Mouse (Mus musculus): ENCODE measurements at regions not wholly inside any gene's neighbourhood (a gene's known extent, or its start where the extent isn't known, plus 50 kb on each side); places are given as distances from the start of the nearest gene placed in this dataset.

DNA sequence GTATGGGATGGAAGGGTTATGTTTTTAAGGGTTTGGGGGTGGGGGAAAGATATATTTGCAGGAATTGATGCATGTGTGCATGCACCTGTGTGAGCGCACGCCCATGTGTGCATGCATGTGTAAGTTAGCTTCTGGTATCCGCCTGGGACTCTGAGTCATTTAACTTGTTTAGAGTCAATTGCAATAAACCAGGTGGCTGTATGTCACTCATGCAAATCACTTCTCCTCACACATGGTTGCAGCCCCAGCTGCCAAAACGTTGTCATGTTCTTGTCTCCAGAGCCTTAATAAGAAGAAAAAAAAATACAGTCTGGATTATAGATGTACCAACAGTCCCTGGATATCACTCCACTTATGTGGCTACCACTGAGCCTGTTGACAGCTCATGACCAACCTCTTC is 155.3 kb upstream of the Rad23b start:
- Histone ChIP-seq H3K27ac (ENCODE audit: insufficient read depth, low read depth, low read length) (no peak overlapping the region), H3K27me3 (ENCODE audit: control insufficient read depth, insufficient read depth, low read length) (no peaks in the 10 kb centered on the region), H3K4me3 (ENCODE audit: low read depth, low read length) (no peak overlapping the region), H3K4me1 (ENCODE audit: control insufficient read depth, insufficient read depth, insufficient read length, low read length) (no peaks in the 10 kb centered on the region), H3K36me3 (ENCODE audit: control insufficient read depth, insufficient read depth, low read length) (no peaks in the 10 kb centered on the region)
- TF ChIP-seq CTCF (IDR thresholded peaks at IDR 0.05; ENCODE audit: extremely low read depth, insufficient read length, insufficient replicate concordance, low read depth, low read length), result no peak
- TF ChIP-seq POLR2A (IDR thresholded peaks at IDR 0.05; ENCODE audit: low read depth, low read length), result no peak
- WGBS, result 84% methylated on average over 4 of the region's 4 CpGs

DNA sequence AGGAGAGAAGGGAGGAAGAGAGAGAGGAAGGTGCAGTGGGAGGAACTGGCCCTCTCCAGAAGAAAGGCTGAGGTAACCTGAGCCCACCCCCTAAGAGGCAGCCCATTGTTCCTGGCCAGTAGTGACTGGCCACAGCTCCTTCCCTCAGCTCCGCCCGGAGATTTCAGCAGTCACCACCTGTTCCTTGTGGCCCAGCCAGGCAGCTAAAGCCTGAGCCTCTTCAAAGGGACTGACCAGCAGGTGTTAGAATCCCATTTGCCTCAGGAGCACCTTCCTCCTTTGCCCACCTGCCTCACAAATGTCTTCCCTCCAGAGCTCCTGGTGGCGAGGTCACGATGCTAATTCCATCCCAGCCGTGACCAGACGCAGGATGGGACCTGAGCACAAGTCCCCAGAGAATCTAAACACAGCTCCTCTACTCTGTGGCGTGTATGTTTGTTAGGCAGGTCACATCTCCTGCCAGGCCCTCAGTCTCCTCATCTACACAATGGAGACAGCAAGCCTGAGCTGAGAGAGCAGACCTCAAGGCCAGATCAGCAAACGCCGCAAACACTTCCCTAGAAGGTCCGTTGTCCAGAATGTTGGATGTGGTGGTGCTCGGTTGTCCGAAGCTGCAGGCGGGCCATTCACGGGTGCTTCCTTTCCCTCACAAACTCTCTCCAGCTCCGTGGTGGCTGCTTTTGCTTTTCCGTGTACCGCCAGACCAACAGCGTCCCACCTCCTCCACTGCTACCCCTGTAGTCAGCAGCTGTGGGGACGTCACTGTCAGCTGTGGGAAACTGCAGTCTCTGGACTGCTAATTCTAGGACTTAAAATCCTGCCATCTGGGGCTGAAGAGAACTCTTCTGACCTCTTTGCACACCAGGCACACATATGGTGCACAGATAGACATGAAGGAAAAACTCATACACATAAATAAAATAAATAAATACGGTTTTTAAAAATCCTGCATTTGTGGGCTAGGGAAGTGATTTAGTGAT is 145.8 kb upstream of the Rad23b start:
- H3K27me3 ChIP-seq (ENCODE audit: control insufficient read depth, insufficient read depth, low read length), result no peaks in the 10 kb centered on the region
- TF ChIP-seq CTCF (IDR thresholded peaks at IDR 0.05; ENCODE audit: extremely low read depth, insufficient read length, insufficient replicate concordance, low read depth, low read length), result no peak
- no peak for TF ChIP-seq POLR2A (IDR thresholded peaks at IDR 0.05; ENCODE audit: low read depth, low read length)
- no peak overlapping the region for H3K27ac ChIP-seq (ENCODE audit: insufficient read depth, low read depth, low read length)
- H3K36me3 ChIP-seq (ENCODE audit: control insufficient read depth, insufficient read depth, low read length), result no peaks in the 10 kb centered on the region
- H3K4me1 ChIP-seq (ENCODE audit: control insufficient read depth, insufficient read depth, insufficient read length, low read length), result no peaks in the 10 kb centered on the region
- no peak overlapping the region for H3K4me3 ChIP-seq (ENCODE audit: low read depth, low read length)
- WGBS, result 66% methylated on average over 20 of the region's 20 CpGs

GRCm38 (mm10) chr4:55206226-55206625 is 143.6 kb upstream of the Rad23b start:
- H3K27ac ChIP-seq (ENCODE audit: insufficient read depth, low read depth, low read length), result no peak overlapping the region
- 85% methylated on average over 3 of the region's 3 CpGs for WGBS
- no peaks in the 10 kb centered on the region for H3K36me3 ChIP-seq (ENCODE audit: control insufficient read depth, insufficient read depth, low read length)
- H3K27me3 ChIP-seq (ENCODE audit: control insufficient read depth, insufficient read depth, low read length), result no peaks in the 10 kb centered on the region
- H3K4me1 ChIP-seq (ENCODE audit: control insufficient read depth, insufficient read depth, insufficient read length, low read length), result no peaks in the 10 kb centered on the region
- no peak for TF ChIP-seq CTCF (IDR thresholded peaks at IDR 0.05; ENCODE audit: extremely low read depth, insufficient read length, insufficient replicate concordance, low read depth, low read length)
- TF ChIP-seq POLR2A (IDR thresholded peaks at IDR 0.05; ENCODE audit: low read depth, low read length), result no peak
- H3K4me3 ChIP-seq (ENCODE audit: low read depth, low read length), result no peak overlapping the region

DNA sequence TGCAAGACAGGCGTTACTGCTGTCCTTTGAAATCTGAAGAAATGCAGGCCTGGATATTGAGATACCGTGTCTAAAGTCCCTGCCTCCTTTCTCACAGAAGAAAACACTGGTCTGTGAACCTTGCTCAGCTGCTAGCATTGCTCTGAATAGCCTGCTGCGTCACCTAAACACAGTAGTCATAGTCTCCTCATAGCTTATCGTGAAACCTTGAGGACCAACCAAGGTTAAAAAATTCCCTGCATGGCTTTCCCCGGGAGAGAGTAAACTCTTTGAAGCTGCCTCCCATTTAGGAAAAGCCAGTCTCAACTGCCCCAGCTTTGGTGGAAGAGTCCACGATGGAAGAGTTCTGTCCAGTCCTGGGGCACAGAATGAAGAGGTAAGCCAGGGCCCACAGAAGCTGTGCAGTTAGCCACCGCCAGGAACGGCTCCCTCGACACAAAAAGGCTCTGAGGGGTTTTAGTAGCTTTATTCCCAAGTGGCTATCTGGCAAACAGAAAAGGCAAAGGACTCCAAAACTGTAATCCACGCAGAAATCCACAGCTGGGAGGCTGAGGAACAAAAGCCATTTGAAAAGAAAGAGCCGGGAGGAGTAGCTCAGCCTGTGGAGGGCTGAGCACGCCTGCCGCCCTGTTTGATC is 142.0 kb upstream of the Rad23b start:
- Histone ChIP-seq H3K36me3 (ENCODE audit: control insufficient read depth, insufficient read depth, low read length) (no peaks in the 10 kb centered on the region), H3K4me1 (ENCODE audit: control insufficient read depth, insufficient read depth, insufficient read length, low read length) (no peaks in the 10 kb centered on the region), H3K27me3 (ENCODE audit: control insufficient read depth, insufficient read depth, low read length) (no peaks in the 10 kb centered on the region), H3K27ac (ENCODE audit: insufficient read depth, low read depth, low read length) (no peak overlapping the region), H3K4me3 (ENCODE audit: low read depth, low read length) (no peak overlapping the region)
- 51% methylated on average over 13 of the region's 13 CpGs for WGBS
- no peak for TF ChIP-seq POLR2A (IDR thresholded peaks at IDR 0.05; ENCODE audit: low read depth, low read length)
- no peak for TF ChIP-seq CTCF (IDR thresholded peaks at IDR 0.05; ENCODE audit: extremely low read depth, insufficient read length, insufficient replicate concordance, low read depth, low read length)

- no peaks in the 10 kb centered on the region for H3K27me3 ChIP-seq (ENCODE audit: control insufficient read depth, insufficient read depth, low read length)
- TF ChIP-seq POLR2A (IDR thresholded peaks at IDR 0.05; ENCODE audit: low read depth, low read length) (no peak), CTCF (IDR thresholded peaks at IDR 0.05; ENCODE audit: extremely low read depth, insufficient read length, insufficient replicate concordance, low read depth, low read length) (no peak)
- H3K27ac ChIP-seq (ENCODE audit: insufficient read depth, low read depth, low read length), result no peak overlapping the region
- WGBS, result 33% methylated on average over 21 of the region's 21 CpGs
- H3K4me3 ChIP-seq (ENCODE audit: low read depth, low read length), result no peak overlapping the region
- H3K36me3 ChIP-seq (ENCODE audit: control insufficient read depth, insufficient read depth, low read length), result no peaks in the 10 kb centered on the region
- H3K4me1 ChIP-seq (ENCODE audit: control insufficient read depth, insufficient read depth, insufficient read length, low read length), result no peaks in the 10 kb centered on the region
These were observed 141.2 kb upstream of the Rad23b start for GRCm38 (mm10) chr4:55208386-55209345.

DNA sequence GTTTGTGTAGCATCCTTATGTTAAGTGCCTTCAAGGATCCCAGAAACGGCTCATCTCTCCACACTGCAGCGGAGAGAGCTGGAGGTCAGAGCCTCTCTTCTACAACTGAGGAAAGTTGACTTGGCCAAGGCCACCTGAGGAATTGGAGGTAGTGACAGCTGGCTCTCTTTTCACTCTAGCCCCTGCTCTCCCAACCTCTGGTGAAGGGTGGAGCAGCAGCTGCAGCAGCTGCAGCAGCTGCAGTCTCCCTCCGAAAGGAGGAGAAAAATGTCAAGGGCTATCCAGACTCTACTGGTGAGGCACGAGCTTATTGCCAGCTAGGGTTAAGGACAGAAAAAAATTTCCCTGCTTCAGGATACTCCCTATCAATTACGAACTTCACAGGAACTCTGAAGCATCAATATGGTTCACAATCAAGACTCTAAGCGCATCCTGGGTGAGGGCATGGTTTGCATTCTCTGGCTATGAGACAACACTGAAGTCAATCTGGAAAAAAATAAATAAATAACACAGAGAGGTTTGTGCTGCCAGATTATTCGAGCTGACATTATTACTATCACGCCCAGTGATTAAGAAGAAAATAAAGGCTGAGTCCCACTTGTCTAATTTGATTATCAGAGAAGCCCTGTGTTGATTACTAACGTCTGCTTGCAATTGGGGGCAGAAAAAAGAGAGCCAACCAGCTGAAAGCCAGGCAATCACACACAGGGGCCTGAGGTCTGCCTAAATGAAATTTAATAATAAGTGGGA is 134.2 kb upstream of the Rad23b start:
- no peaks in the 10 kb centered on the region for H3K4me1 ChIP-seq (ENCODE audit: control insufficient read depth, insufficient read depth, insufficient read length, low read length)
- H3K4me3 ChIP-seq (ENCODE audit: low read depth, low read length), result no peak overlapping the region
- TF ChIP-seq POLR2A (IDR thresholded peaks at IDR 0.05; ENCODE audit: low read depth, low read length) (no peak), CTCF (IDR thresholded peaks at IDR 0.05; ENCODE audit: extremely low read depth, insufficient read length, insufficient replicate concordance, low read depth, low read length) (no peak)
- no peak overlapping the region for H3K27ac ChIP-seq (ENCODE audit: insufficient read depth, low read depth, low read length)
- 48% methylated on average over 9 of the region's 9 CpGs for WGBS
- no peaks in the 10 kb centered on the region for H3K27me3 ChIP-seq (ENCODE audit: control insufficient read depth, insufficient read depth, low read length)
- H3K36me3 ChIP-seq (ENCODE audit: control insufficient read depth, insufficient read depth, low read length), result no peaks in the 10 kb centered on the region

All from small intestine, adult 2 months (tissue).